Mouse (Mus musculus): Measurements from ENCODE around the gene Zfp710.

Zfp710 gene

DNA sequence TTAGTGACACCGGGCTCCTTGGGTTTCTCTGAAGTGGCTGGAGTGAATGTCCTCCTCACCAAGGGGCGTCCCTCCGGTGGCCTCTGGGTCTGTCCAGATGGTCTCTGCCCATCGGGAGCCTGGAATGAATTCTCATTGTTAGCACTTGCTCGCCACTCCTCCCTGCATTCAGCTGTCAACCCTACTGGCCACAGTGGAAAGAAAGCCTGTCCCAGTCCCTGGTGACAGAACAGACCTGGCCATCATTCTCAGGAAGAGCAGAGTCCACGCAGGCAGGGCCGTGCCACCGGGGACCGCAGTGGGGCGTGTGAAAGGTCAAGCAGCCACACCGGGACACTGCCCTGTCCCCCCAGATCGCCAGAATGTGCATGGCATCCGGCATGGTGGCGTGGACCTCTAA is 33.2 kb downstream of the Zfp710 start:
- DNase-seq, result no peak

DNA sequence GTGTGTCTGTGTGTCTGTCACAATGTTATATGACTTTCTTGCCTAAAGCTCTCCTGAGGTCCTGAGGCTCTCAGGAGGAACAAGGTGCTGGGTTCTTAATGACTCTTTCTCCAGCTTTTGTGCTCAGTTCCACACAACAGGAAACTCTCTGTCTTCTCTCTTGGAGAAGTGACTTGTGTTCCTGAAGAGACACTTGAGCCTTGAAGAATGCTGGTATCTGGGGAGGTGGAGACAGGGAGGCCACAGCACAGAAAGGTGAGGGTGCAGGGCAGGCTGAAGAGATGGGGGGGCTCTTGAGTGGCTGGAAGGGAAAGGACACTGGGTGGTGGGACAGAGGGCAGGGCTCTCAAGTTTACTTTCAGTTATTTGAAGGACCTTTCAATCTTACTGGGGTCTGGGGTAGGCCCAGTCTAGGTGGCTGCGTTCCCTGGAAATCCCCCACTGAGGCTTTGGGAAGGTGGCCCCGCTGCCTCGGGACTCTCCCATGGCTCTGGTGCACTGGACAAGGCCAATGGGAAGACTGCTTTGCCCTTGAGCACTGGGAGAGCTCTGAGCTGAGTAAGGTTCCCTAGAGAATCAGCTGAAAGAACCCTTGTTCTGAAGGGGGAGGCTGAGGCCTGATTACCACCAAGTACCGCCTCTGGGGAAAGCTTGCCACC is 33.9 kb downstream of the Zfp710 start:
- DNase-seq, result no peak

DNA sequence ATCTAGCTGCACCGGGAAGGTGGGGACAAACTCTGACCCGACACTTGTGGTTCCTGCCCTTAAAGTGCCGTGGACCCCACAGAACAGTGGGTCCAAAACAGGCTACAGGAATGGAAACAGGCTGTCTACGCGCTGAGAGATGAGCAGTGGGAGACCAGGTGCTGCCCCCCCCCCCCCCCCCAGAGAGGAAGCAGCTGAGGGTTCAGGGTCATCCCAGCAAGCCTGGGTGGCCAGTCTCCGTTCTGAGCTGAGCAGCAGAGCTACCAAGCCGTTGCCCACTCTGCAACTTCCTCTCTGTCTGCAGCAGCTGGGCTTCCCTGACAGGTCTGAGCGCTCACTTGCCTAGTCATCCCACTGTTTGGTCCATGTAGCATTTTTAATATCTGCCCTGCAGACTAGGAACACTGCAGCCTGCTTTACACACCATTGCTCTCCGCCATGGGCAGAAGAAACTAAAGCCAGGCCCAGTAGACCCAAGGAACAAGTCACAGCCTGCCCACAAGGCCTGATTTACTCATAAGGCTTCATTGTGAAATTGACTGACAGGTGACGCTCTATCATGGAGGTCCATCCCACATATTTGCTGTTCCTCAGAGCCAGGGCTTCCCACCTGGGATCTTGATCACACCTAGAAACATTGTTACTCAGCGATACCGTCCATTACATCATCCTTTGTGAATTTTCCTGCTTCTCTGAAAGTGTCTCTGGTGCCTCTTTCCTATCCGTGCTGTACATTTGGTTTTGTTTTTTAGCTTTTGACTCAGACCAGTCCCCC is 34.6 kb downstream of the Zfp710 start:
- DNase-seq, result no peak

DNA sequence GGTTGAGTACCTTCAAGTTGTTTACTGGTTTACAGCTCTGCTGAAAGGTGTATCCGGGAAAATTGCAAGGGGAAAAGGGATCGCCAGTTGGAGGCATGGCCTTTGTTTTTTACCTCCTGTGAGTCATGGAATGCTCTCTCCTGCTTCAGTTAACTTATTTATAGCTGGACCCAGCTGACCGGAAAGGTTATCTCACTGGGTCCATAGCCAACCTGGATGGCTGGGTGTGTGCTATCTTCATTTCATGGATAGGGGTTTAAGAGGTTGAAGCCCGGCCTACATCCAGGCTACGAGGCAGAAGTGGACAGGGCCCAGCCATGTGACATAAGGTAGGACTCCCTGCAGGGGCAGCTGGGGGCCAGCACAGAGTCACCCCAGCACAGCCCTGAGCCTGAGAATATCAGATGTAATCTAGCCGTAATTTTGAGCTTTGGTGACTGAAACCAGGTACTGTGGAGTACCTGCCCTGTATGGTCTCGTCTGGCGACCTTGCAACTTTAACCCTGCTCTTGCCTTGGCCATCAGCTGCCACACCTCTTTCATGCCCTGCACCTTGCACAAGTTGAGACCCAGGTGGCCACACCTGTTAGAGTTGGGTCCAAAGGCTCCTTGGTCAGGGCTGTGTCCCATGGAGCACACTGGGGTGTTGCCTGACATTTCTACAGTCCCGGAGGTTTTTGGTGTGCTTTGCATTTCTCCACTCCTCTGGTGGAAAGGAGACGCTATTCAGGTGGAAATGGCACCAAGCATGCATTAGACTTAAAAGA is 35.6 kb downstream of the Zfp710 start:
- no peak for DNase-seq

DNA sequence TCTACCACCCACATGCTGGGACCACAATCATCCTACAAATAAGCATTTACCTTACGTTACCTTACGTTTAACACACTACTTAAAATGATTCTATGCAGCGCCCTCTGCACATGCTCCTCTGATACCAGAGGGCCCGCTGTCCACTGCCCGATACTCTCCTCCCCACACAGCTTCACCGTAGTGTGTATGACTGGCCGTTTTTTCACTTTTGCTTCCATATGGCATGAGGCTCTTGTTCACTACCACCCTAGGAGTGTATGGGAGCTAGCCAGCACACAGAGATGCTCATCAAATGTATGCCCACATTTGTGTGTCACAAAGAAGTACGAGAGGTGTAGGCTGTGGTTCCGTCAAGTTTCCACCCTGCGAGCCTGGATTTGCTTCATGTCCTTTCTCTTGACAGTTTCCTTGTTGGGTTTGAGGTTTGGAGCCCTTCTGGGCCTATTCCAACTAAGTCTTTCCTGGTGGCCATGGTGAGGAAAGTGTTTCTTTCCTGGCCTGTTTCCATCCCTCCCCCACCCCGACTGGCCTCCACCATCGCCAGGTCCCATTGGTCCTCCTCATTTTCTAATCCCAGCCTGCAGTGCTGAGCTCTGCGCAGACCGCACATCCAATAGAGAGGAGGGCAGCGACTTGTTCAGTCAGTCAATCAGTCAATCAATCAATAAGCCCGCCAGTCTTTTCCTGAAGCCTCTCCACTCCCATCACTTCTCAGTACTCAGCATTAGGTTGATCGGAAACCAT is 37.6 kb downstream of the Zfp710 start:
- no peak for DNase-seq

DNA sequence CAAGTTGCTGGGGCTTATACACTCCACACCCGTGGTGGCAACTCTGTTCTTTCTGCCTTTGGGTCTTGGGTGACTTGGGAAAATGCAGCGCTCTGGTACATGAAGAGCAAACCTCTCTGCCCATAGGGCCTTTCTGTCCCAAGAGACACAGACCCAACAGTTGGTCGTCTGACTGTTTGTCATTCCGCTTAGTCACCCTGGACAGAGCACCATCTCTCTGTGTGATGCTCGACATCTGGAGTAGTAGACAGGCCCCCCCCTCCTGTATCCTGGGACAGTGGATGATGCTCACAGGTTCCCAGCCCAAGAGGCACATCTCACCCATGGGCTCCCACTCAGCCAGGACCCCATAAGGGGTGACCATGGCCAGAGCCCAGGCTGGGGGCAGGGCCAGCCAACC is 38.6 kb downstream of the Zfp710 start:
- no peak for DNase-seq

DNA sequence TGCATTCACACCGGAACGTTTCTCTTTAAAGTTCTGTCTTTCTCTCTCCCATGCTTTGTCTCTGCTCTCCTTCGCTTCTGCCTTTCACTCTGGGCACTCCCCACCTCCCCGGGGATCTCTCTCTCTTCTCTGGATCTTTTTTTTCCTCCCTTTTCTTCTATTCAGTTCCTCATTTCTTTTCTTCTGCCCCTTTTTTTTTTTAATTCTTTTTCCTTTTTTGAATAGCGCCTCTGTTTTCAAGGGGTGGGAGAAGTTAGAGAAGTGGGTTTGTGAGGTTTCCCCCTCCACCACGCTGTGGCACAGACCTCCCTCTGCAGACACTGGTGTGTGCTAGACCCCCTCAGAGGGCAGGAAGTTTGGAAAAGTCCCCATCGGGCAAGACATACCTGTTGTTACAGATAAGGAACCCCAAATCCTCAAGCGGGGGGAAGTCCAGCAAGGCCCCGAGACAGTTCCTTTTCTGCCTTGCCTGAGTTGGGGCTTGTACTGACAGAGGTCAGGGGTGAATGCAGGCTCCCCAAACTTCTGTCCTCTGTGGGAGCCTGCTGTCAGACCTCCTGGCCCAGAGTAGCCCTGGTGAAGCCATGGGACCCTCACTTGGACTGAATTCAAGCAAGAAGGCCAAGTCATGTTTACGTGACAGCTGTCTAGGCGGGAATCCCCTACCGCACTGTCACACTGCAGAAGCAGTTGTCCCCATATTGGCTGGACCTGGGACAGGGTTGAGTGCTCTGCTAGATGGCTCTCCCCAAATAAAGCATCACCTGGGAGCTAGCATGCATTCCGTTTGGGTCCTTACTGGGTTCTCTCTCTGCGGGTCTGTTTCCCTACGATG is 39.5 kb downstream of the Zfp710 start:
- no peak for DNase-seq

DNA sequence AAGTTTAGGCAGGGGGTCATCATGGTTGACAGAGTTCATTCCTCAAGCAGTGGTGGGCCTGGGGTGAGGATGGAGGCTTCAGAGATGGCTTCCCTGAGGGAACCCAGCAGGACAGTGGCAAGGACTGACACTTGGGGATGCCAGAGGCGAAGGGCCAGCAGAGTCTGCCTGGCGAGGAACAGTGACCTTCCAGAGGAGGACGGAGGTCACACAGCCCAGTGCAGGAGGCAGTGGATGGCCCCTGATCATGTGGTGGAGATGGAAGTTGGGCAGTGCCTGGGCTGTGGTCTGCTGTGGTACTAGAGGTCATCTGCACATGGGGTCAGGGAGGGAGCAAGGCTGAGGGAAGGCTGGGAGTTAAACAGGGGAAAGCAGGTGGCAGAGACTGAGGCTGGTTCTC is 40.6 kb downstream of the Zfp710 start:
- DNase-seq, result no peak

DNA sequence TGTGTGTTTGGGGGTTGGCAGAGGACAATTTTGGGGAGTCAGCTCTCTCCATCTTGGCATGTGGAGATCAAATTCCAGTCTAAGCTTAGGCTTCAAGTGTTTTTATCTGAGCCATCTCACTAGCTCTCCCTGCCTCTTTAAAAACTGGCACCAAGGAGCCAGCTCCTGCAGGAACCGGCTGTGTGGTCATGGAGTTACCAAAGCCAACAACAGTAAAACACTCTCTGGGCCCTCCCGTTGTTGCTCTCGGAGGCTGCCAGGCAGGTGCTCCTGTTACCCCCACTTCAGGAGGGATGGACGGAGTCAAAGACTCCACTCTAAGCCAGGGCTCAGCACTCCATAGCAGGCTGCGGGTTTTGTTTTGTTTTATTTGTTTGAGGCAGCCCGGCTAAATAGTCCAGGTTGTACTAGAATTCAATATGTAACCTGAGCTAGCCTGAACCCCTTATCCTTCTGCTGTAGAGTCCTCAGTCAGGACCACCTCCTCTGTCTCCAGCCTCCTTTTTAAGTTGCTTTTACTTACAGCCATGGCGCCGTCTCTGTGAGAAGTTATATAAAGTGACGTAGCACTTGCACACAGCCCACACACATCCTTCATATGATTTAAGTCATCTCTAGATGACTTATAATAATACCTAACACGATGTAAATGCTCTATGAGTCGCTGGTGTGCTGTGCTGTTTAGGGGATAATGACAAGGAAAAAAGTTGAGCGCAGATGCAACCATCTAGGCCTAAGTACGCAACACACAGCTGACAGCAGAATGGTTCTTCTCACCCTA is 42.3 kb downstream of the Zfp710 start:
- no peak for DNase-seq

DNA sequence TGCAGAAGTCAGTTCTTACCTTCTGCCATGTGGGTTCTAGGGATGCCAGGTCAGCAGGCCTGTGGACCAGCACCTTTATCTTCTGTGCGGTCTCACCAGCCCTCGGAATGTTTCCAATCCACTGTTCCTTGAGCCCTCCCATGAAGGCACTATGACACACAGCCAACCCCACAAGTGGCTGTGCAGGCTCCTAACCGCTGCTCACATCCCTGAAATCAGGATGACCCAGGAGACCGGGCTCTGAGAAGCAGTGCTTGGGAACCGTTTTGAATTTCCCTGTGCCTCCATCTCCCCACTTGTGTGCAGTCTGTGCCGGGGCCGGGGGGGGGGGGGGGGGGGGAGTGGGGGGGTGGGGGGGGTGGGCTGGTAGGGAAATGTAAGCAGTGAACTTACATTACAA is 43.7 kb downstream of the Zfp710 start:
- no peak for DNase-seq

DNA sequence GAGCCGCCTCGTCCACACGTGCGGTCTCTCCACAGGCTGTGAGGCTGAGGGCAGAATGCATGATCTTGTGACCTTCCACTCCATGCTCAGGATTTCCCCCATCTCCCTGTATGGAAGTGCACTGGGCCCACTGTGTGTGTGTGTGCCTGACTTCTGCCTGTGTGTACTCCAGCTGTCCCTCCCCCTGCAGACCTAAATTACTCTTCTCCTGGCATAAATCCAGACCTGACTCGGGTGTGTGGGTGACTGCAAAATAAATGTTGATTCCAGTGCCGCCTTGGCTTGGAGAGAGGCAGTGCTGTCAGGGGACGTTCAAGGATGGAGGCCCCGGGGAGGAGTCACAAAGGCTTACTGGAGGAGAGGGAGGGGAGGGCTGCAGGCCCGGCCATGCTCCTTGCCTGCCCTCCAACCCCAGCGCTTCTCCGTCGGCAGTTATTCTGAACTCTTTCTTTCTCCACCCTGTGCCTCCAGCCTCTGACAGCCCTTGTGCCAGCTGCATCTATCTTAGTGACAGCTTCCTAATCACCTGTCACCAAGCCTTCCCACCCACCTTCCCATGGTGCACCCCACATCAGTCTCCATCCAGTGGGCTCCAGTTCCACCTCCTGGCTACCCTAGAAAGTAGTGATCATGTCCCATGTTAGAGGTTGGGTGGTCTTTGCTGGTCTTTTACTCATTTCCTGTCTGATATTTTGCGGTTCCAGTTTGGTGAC is 45.2 kb downstream of the Zfp710 start:
- DNase-seq, result no peak

DNA sequence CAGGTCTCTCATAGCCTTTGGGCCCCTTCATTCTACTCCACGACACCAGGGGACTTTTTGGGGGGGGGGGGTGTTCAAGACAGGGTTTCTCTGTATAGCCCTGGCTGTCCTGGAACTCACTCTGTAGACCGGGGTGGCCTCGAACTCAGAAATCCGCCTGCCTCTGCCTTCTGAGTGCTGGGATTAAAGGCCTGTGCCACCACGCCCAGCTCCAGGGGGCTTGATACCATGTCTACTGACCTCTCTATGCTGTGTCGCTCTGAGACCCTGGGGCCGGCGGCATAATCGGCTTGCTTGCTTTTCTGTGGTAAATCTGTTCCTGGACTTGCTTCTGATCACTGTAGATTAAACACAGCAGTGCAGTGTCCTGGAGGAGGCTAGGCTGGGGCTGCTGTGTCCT is 46.6 kb downstream of the Zfp710 start:
- no peak for DNase-seq

DNA sequence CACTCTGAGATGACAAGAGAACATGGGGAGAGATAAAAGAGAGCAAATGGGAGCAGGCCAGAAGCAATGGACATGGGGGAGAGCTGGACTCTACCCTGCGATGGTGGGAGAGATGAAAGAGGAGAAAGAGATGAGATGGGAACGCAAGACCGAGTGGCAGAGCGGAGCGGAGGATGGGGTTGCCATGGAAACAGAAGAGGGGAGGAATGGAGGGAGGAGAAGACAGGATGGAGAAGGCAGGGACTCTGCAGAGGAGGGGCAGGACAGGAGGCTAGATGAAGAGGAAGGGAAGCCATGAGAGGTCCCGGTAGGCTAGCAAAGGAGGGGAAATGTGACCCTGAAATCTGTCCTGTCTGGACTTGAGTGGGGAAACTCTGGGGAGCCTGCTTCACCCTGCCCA is 47.7 kb downstream of the Zfp710 start:
- no peak for DNase-seq

DNA sequence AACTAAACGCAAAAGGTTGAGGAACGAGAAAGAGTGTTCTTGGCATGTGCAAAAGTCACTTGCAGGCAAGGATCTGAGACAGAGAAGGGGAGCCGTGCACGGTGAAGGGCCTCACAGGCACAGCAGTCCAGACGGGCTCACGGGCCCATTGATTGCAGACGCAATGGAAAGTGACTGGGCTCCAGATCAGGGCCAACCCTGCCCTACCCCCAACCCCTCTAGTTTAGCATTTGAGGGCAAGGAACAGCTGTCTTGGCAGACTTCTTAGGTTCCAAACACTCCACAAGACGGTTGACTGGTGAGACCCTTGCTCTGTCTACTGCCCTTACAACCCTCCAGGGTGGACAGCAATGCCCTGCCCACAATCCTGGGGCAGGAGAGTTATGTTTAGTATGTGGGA is 48.9 kb downstream of the Zfp710 start:
- DNase-seq, result no peak

DNA sequence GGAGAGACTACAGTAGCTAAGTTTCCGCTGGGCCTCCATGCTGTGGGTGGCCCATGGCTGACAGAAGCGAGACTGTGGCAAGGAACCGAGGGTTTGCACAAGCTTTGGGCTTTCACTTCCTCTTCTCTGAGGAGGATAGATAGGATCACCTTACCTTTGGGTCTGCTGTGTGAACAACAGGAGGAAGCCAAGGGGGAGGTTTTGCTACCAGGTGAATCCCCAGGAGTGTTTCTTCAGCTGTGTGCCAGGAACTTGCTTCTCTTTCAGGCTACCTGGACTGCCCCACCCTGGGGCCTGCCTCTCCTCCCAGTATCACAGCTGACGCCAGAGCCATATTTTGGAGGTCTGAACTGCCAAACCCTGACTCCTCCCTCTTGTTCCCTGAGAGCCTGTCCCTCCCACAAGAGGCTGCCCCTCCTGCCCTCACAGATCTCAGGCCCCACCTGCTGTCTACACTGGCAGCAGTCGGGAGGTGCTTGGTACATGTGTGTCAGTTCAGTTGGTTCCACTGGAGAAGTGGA is 50.4 kb downstream of the Zfp710 start:
- peak in 1 of 2 experiments; percentile 48 for DNase-seq

DNA sequence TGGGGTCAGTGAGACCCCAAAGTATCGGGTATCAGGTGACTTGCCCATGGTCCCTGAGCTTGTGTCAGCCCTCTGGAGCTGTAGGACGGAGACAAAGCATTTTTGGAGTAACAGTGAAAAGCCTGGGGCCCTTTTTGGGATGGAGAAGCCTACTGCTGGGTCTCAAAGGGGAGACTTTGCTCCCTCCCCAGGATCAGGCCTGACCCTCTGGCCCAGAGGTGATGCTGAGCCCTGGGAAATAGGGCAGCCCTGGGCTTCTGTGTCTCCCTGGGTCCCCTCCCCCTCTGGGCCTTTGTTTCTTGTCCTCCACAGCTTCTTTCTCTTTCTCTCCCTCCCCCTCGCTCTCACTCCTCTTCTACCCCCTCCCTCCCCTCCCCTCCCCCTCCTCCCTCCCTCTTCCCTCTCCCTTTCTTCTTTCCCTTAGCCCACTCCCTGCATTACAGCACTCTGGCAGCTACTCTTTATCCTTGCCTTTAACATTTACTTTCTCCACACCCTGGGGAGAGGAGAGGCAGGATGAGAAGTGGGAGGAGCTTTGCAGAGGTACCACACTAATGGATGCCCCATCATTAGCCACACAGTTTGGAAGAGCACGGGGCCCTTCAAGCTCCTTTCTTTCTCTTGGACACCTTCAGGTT is 51.5 kb downstream of the Zfp710 start:
- DNase-seq, result no peak

DNA sequence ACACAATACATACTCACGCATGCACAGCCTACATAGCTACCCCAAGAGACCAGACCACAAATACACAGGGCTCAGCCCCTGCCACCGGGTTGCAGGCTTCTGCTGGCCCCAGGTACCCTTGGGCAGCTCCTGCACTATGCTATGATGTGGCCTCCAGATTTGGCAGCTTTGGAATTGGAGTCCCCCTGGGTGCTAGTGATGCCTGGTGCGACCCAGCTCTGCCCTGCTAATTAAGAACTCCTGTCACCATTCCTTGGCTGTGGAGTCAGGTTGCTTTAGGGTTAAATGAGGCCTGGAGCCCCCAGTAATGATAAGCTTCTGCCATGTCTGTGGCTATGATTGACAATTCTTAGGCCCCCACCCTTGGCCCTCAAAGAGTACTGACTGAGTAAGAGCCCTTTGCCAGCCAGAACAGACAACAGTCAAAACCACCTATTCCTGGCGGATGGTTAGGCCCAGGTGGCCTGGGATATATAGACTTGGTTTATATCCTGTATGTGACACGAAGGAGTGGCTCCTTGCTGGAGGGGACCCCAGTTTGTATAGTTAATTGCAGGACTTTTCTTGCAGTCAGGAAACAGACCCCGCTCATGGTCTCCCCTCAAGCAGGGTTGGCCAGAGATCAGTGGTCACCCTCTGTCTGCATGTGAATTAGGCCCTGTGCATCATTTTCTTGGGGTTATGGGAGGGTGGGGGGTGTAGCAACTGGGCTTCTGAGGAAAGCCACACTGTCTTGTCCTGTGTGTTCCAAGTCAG is 52.5 kb downstream of the Zfp710 start:
- DNase-seq, result no peak

DNA sequence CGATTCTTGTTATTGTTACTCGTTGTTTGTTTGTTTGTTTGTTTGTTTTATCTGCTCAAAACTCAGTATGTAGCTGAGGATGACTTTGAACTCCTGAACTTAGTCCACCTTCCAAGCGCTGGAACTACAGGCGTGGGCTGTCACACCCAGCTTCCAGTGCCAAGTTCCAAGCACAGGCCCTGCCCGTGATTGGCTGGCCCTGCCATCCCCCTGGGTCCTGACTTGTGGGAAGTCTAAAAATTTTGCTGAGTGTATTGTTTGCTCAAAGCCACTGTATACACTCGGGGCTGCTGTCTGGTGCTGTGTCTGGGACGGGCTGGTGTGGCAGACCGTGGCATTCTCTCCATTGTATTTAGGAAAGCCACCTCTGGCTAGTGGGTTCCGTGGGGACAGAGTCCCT is 53.2 kb downstream of the Zfp710 start:
- DNase-seq, result no peak

DNA sequence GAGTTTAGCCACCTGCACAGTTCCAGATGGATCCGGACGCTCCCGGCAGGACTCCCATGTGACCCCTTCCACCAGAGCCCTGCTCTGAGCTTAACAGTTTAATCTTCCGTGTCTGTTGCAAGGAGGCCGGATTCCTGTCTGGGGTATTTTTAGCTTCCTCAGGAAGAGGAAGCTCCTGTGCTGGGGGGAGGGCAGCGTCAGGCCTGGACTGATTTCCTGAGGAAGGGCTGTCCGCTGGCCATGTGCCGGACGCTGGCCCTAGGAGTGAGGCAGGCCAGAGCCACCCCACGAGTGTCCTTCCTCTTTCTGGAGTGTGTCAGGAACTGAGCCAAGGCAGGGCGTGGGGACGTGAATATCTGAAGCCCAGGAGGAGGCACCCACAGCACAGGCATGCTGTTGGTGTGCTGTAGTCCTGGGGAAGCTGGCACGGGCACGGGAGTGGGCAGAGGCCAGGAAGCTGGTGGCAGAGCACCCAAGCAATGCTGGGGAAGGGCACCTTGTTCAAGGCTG is 54.2 kb downstream of the Zfp710 start:
- peak in 1 of 2 experiments; percentile 39 for DNase-seq

Measured in thymus, postnatal 36 days (tissue).